Mouse (Mus musculus) kidney, postnatal 0 days (tissue): ENCODE data around the gene Dleu7. TPM values are rescaled to one million over a fixed set of nuclear protein-coding genes. Genes with fewer than 3 reads are reported as not detected.

Source experiments
- ATAC-seq: fragments of 200-750 bp; cut with Nextera tagmentation; replicated peaks from 2 replicates; pipeline ENCODE4 v1.8.0; 2017; ENCODE audit warnings: low read depth, moderate number of reproducible peaks, moderate TSS enrichment, moderate library complexity; ENCODE audit not compliant: low FRiP score
- DNase-seq: peaks from one replicate; pipeline ENCODE4 v3.0.0-alpha.2; 2016; ENCODE audit warnings: low spot score
- H3K27ac ChIP-seq: fragments of 300-500 bp; sonication (generic); 2 replicates; pipeline ENCODE4 v1.5.1; 2014; ENCODE audit warnings: mild to moderate bottlenecking
- H3K27me3 ChIP-seq: fragments of 300-500 bp; sonication (generic); 2 replicates; pipeline ENCODE4 v1.6.1; 2014; ENCODE audit warnings: low read length, mixed read lengths; ENCODE audit not compliant: insufficient read depth
- H3K36me3 ChIP-seq: fragments of 300-500 bp; sonication (generic); 2 replicates; pipeline ENCODE4 v1.6.1; 2014; ENCODE audit warnings: low read length, mixed read lengths; ENCODE audit not compliant: insufficient read depth
- H3K4me1 ChIP-seq: fragments of 300-500 bp; sonication (generic); replicated peaks from 2 replicates; pipeline ENCODE4 v1.6.1; 2014; ENCODE audit warnings: antibody characterized with exemption, low read length, mixed read lengths; ENCODE audit not compliant: insufficient read depth
- H3K4me2 ChIP-seq: fragments of 300-500 bp; sonication (generic); 2 replicates; pipeline ENCODE4 v1.6.1; 2014; ENCODE audit warnings: mild to moderate bottlenecking, low read length, moderate library complexity, mixed read lengths
- H3K4me3 ChIP-seq: fragments of 300-500 bp; sonication (generic); replicated peaks from 2 replicates; pipeline ENCODE4 v1.5.1; 2014; ENCODE audit warnings: low read depth, low read length
- H3K9ac ChIP-seq: fragments of 300-500 bp; sonication (generic); 2 replicates; pipeline ENCODE4 v1.6.1; 2014; ENCODE audit warnings: low read depth, low read length
- H3K9me3 ChIP-seq: fragments of 300-500 bp; sonication (generic); replicated peaks from 2 replicates; pipeline ENCODE4 v1.6.1; 2016; ENCODE audit warnings: low read length, inconsistent platforms, mixed read lengths
- CTCF ChIP-seq: IDR thresholded peaks from 2 replicates; pipeline ENCODE4 v1.5.1; 2016; ENCODE audit warnings: antibody characterized with exemption, low read depth, mild to moderate bottlenecking, moderate library complexity
- WGBS: fragments of 180-500 bp; shearing (Covaris S2); extraction: QIAGEN DNeasy Blood & Tissue Kit; methylation state at CpG from one replicate; pipeline ENCODE4 v1.1.7; 2014; 5-methylcytosine and 5-hydroxymethylcytosine counted together
- polyA plus RNA-seq: library from polyadenylated mRNA; unstranded; fragments of >200 nt; fragmentation: Nextera tagmentation; extraction: Ambion mirVana; gene quantifications from 2 replicates; pipeline ENCODE4 v1.2.1, GENCODE M21; 2015

The Dleu7 gene
- polyA plus RNA-seq, 1 experiment from 2014 or later, result 8.7 TPM

- 41% methylated on average over 6 of the region's 6 CpGs for WGBS
- DNase-seq, result no peak
- no peaks in the 10 kb centered on the region for H3K27me3 ChIP-seq
- no peak overlapping the region for H3K9ac ChIP-seq
- ATAC-seq, result no peak
- H3K9me3 ChIP-seq, result no peaks in the 10 kb centered on the region
- no peak overlapping the region for H3K4me2 ChIP-seq
- H3K36me3 ChIP-seq, result no peaks in the 10 kb centered on the region
- H3K27ac ChIP-seq, result no peak overlapping the region; the same call in 1 of the 2 replicates
- TF ChIP-seq CTCF, result peak; percentile 31; the same call in 1 of the 2 replicates
- H3K4me3 ChIP-seq, result no peak overlapping the region
- H3K4me1 ChIP-seq, result 0 out of 2 replicates have a peak, but pooled peaks cover 3% of the 10 kb centered on the region
Measured at GRCm38 (mm10) chr14:62322581-62323344, 29.9 kb upstream of the Dleu7 start.

- H3K36me3 ChIP-seq, result no peaks in the 10 kb centered on the region
- no peak for TF ChIP-seq CTCF
- 100% methylated on average over 1 of the region's 1 CpGs for WGBS
- H3K9me3 ChIP-seq, result no peaks in the 10 kb centered on the region
- H3K27ac ChIP-seq, result no peak overlapping the region
- ATAC-seq (no peak), DNase-seq (no peak)
- H3K9ac ChIP-seq, result no peak overlapping the region
- no peaks in the 10 kb centered on the region for H3K27me3 ChIP-seq
- H3K4me2 ChIP-seq, result no peak overlapping the region
- no peak overlapping the region for H3K4me3 ChIP-seq
- H3K4me1 ChIP-seq, result no peaks in the 10 kb centered on the region
Measured at GRCm38 (mm10) chr14:62311672-62312071, 18.8 kb upstream of the Dleu7 start.

GRCm38 (mm10) chr14:62309026-62309425, 16.2 kb upstream of the Dleu7 start:
- TF ChIP-seq CTCF, result no peak
- Histone ChIP-seq H3K27me3 (no peaks in the 10 kb centered on the region), H3K9ac (no peak overlapping the region), H3K4me3 (no peak overlapping the region), H3K4me1 (no peaks in the 10 kb centered on the region), H3K4me2 (no peak overlapping the region), H3K36me3 (no peaks in the 10 kb centered on the region), H3K27ac (no peak overlapping the region), H3K9me3 (no peaks in the 10 kb centered on the region)
- WGBS, result 47% methylated on average over 2 of the region's 2 CpGs
- ATAC-seq (no peak), DNase-seq (no peak)

GRCm38 (mm10) chr14:62307555-62307954, 14.7 kb upstream of the Dleu7 start:
- WGBS, result 77% methylated on average over 1 of the region's 1 CpGs
- H3K27ac ChIP-seq, result no peak overlapping the region
- H3K4me3 ChIP-seq, result no peak overlapping the region
- no peak for DNase-seq
- no peak overlapping the region for H3K4me2 ChIP-seq
- TF ChIP-seq CTCF, result no peak
- no peaks in the 10 kb centered on the region for H3K36me3 ChIP-seq
- no peak for ATAC-seq
- H3K27me3 ChIP-seq, result no peaks in the 10 kb centered on the region
- no peaks in the 10 kb centered on the region for H3K9me3 ChIP-seq
- H3K9ac ChIP-seq, result no peak overlapping the region
- H3K4me1 ChIP-seq, result no peaks in the 10 kb centered on the region

- WGBS, result 58% methylated on average over 3 of the region's 3 CpGs
- H3K4me1 ChIP-seq, result no peaks in the 10 kb centered on the region; the same call in 1 of the 2 replicates
- H3K27ac ChIP-seq, result no peak overlapping the region
- H3K4me3 ChIP-seq, result no peak overlapping the region
- H3K4me2 ChIP-seq, result no peak overlapping the region
- H3K9me3 ChIP-seq, result no peaks in the 10 kb centered on the region
- DNase-seq, result no peak
- no peaks in the 10 kb centered on the region for H3K36me3 ChIP-seq
- TF ChIP-seq CTCF, result no peak
- no peak overlapping the region for H3K9ac ChIP-seq
- ATAC-seq, result no peak
- H3K27me3 ChIP-seq, result no peaks in the 10 kb centered on the region
Measured at GRCm38 (mm10) chr14:62300031-62300430, 7.2 kb upstream of the Dleu7 start.

- H3K36me3 ChIP-seq, result no peaks in the 10 kb centered on the region
- no peak for TF ChIP-seq CTCF
- H3K9me3 ChIP-seq, result no peaks in the 10 kb centered on the region
- H3K4me1 ChIP-seq, result no peaks in the 10 kb centered on the region; the same call in 1 of the 2 replicates
- no peak overlapping the region for H3K9ac ChIP-seq
- H3K4me3 ChIP-seq, result no peak overlapping the region
- ATAC-seq (no peak), DNase-seq (no peak)
- 95% methylated on average over 1 of the region's 1 CpGs for WGBS
- H3K27me3 ChIP-seq, result no peaks in the 10 kb centered on the region
- H3K4me2 ChIP-seq, result no peak overlapping the region
- H3K27ac ChIP-seq, result no peak overlapping the region
Measured at GRCm38 (mm10) chr14:62298808-62299207, 6.0 kb upstream of the Dleu7 start.

GRCm38 (mm10) chr14:62292166-62292487, 720 bp downstream of the Dleu7 start:
- Histone ChIP-seq H3K9ac (no peak overlapping the region), H3K4me1 (peaks cover 6% of the 10 kb centered on the region; the same call in 1 of the 2 replicates), H3K36me3 (no peaks in the 10 kb centered on the region), H3K9me3 (no peaks in the 10 kb centered on the region), H3K4me2 (peak overlapping the region; percentile 91), H3K27me3 (no peaks in the 10 kb centered on the region), H3K27ac (peak overlapping the region; percentile 15; the same call in 1 of the 2 replicates), H3K4me3 (peak overlapping the region; percentile 35)
- WGBS, result 56% methylated on average over 6 of the region's 7 CpGs
- DNase-seq (no peak), ATAC-seq (no peak)
- no peak for TF ChIP-seq CTCF
